Mouse (Mus musculus): ENCODE data around the gene Serpinh1. TPM values are rescaled to one million over a fixed set of nuclear protein-coding genes. Genes with fewer than 3 reads are reported as not detected.
"Not testable (repeated sequence)": the region's sequence is repeated elsewhere in the genome, so short reads cannot be mapped to it uniquely, and the experiment has no call there.

Serpinh1 gene
- polyA plus RNA-seq, 1 experiment from 2014 or later = 579 TPM

DNA sequence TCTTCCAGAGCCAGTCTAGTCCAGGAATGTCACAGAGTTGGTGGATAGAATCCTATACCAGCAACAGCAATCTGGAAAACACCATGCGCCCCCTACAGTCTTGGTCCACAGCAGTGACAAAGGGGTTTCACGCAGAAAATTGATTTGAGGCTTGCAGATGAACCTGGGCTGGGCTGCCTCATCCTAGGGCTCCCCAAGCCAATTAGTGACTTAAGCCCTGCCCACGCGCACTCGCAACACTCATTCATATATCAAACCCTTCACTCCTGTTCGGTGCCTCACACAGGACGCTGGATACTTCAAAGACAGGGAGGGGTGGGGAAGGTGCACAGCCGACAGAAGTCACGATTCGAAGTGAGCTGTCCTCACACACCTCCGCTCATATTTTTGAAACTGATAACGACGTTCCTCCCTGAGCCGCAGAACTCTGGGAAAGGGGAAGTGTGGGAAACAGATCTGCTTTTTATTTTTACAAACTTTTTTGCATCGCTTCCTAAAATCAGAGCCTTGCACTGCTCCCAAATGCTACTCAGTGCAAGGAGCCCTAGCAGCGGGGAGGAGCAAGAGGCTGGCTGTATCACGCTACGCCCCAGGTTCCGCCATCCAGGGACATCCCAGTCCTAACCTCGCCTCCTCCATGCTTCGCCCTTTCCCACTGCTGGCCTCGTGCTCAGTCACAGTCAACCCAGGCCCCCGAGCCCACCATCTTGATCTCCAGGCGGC, 27.6 kb upstream of the Serpinh1 start:
- H3K9me3 ChIP-seq (ENCODE audit: low read length) = no peaks in the 10 kb centered on the region
- peaks cover 32% of the 10 kb centered on the region for H3K4me1 ChIP-seq (ENCODE audit: insufficient read depth, low read depth, low read length)
- TF ChIP-seq EP300 (IDR thresholded peaks at IDR 0.05) (no peak), CTCF (IDR thresholded peaks at IDR 0.05) (peak; percentile 57)
- WGBS = 2% methylated on average over 24 of the region's 24 CpGs
- no peak overlapping the region for H3K9ac ChIP-seq (replicated peaks; ENCODE audit: low read depth)
- no peaks in the 10 kb centered on the region for H3K27me3 ChIP-seq (replicated peaks; ENCODE audit: insufficient read depth, low read length)
- DNase-seq (ENCODE audit: low spot score) (no peak), ATAC-seq (peak; percentile 40)
- H3K4me3 ChIP-seq (ENCODE audit: low read depth, low read length) = peak overlapping the region; percentile 66
- peak overlapping the region; percentile 90 for H3K4me2 ChIP-seq (replicated peaks; ENCODE audit: low read depth, low read length)
- peak overlapping the region; percentile 73 for H3K27ac ChIP-seq (ENCODE audit: low read length)
- H3K36me3 ChIP-seq (ENCODE audit: insufficient read depth, low read length) = no peaks in the 10 kb centered on the region

DNA sequence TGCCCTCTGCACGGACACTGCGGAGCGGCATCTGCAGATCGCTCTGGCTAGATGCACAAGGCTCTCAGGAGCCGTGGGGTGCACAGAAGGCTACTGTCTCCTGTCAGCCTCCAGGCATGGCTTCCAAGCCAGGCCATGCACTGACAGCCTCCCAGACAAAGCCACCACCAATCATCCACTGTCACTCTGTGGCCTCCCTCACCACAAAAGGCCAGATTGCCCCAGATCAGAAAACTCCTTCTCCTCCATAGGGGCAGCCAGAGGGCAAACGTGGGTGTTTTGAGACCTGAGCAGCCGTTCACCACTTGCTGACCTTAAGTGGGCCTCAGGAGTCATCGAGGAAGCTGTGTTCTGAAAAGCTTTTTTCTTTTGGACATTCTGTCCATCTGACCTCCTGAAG, 25.8 kb upstream of the Serpinh1 start:
- peaks cover 19% of the 10 kb centered on the region for H3K4me1 ChIP-seq (ENCODE audit: insufficient read depth, low read depth, low read length)
- H3K27ac ChIP-seq (ENCODE audit: low read length) = no peak overlapping the region
- H3K9ac ChIP-seq (replicated peaks; ENCODE audit: low read depth) = no peak overlapping the region
- DNase-seq (ENCODE audit: low spot score) (no peak), ATAC-seq (no peak)
- TF ChIP-seq EP300 (IDR thresholded peaks at IDR 0.05) (no peak), CTCF (IDR thresholded peaks at IDR 0.05) (no peak)
- no peaks in the 10 kb centered on the region for H3K9me3 ChIP-seq (ENCODE audit: low read length)
- no peak overlapping the region for H3K4me2 ChIP-seq (replicated peaks; ENCODE audit: low read depth, low read length)
- 56% methylated on average over 8 of the region's 8 CpGs for WGBS
- no peaks in the 10 kb centered on the region for H3K27me3 ChIP-seq (replicated peaks; ENCODE audit: insufficient read depth, low read length)
- no peaks in the 10 kb centered on the region for H3K36me3 ChIP-seq (ENCODE audit: insufficient read depth, low read length)
- no peak overlapping the region for H3K4me3 ChIP-seq (ENCODE audit: low read depth, low read length)

DNA sequence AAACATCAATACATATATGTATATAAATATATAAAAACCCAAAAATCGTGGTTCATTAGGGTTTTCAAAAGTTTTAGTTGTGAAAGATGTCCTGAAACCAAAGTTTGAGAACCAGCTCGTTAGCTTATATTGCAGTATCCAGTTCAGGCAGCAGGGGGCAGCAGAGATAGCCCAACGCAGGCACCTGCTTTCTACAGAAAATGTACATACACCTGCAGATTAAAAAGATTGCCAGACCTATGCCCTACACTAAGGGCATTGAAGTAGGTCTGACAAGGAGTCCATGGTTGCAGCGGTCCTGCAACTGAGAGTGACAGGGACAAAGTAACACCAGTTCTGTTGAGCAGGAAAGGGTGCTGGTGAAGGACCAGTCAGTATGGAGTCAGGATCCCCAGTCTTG, 22.4 kb upstream of the Serpinh1 start:
- Histone ChIP-seq H3K27ac (ENCODE audit: low read length) (no peak overlapping the region), H3K4me2 (replicated peaks; ENCODE audit: low read depth, low read length) (no peak overlapping the region), H3K4me1 (ENCODE audit: insufficient read depth, low read depth, low read length) (0 out of 2 replicates have a peak, but pooled peaks cover 2% of the 10 kb centered on the region), H3K36me3 (ENCODE audit: insufficient read depth, low read length) (no peaks in the 10 kb centered on the region), H3K9ac (replicated peaks; ENCODE audit: low read depth) (no peak overlapping the region), H3K27me3 (replicated peaks; ENCODE audit: insufficient read depth, low read length) (no peaks in the 10 kb centered on the region), H3K9me3 (ENCODE audit: low read length) (no peaks in the 10 kb centered on the region), H3K4me3 (ENCODE audit: low read depth, low read length) (no peak overlapping the region)
- DNase-seq (ENCODE audit: low spot score) (peak; percentile 67), ATAC-seq (no peak)
- WGBS = 2% methylated on average over 4 of the region's 4 CpGs
- TF ChIP-seq CTCF (IDR thresholded peaks at IDR 0.05) = peak; percentile 91
- TF ChIP-seq EP300 (IDR thresholded peaks at IDR 0.05) = no peak

DNA sequence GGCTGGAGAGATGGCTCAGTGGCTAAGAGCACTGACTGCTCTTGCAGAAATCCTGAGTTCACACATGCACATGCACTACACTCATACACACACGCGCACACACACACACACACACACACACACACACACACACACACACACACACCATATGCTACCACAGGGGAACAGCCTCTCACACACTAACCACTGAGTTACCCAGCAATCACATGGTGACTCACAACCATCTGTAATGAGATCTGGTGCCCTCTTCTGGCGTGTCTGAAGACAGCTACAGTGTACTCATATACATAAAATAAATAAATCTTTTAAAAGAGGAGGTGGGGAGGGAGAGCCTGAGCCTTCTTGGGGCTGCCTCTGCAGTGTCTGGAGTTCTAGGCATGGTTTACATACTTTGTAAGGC, 21.3 kb upstream of the Serpinh1 start:
- not testable (repeated sequence) for DNase-seq (ENCODE audit: low spot score); H3K4me2 ChIP-seq (replicated peaks; ENCODE audit: low read depth, low read length); H3K27me3 ChIP-seq (replicated peaks; ENCODE audit: insufficient read depth, low read length); H3K9me3 ChIP-seq (ENCODE audit: low read length); H3K4me3 ChIP-seq (ENCODE audit: low read depth, low read length); H3K36me3 ChIP-seq (ENCODE audit: insufficient read depth, low read length); H3K9ac ChIP-seq (replicated peaks; ENCODE audit: low read depth); H3K4me1 ChIP-seq (ENCODE audit: insufficient read depth, low read depth, low read length); H3K27ac ChIP-seq (ENCODE audit: low read length)
- peak; percentile 62 for TF ChIP-seq CTCF (IDR thresholded peaks at IDR 0.05)
- 65% methylated on average over 3 of the region's 3 CpGs for WGBS
- ATAC-seq = peak; percentile 57

DNA sequence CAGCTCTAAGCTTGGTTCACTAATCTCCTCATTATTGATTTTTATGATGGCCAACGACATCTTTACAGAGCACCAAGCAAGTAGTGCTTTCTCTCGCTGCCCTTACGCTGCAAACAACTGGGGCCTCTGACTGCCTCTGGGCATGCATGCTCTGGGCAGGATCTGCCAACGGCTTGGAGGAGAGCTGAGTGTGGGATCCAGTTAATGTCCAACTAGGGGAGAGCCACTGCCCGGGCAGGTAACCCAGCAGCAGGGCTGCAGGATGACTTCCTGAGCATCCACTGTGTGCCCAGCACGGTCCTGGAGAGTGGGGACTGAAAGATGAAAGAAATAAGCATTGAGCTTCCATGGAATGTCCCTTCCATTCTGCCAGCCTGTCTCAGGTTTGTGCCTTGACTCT, 13.7 kb upstream of the Serpinh1 start:
- no peaks in the 10 kb centered on the region for H3K4me1 ChIP-seq (ENCODE audit: insufficient read depth, low read depth, low read length)
- no peak overlapping the region for H3K4me2 ChIP-seq (replicated peaks; ENCODE audit: low read depth, low read length)
- WGBS = 63% methylated on average over 6 of the region's 6 CpGs
- H3K36me3 ChIP-seq (ENCODE audit: insufficient read depth, low read length) = no peaks in the 10 kb centered on the region
- no peak overlapping the region for H3K4me3 ChIP-seq (ENCODE audit: low read depth, low read length)
- DNase-seq (ENCODE audit: low spot score) = no peak
- H3K27ac ChIP-seq (ENCODE audit: low read length) = no peak overlapping the region
- TF ChIP-seq CTCF (IDR thresholded peaks at IDR 0.05) (no peak), EP300 (IDR thresholded peaks at IDR 0.05) (no peak)
- H3K9ac ChIP-seq (replicated peaks; ENCODE audit: low read depth) = no peak overlapping the region
- no peaks in the 10 kb centered on the region for H3K27me3 ChIP-seq (replicated peaks; ENCODE audit: insufficient read depth, low read length)
- ATAC-seq = no peak
- H3K9me3 ChIP-seq (ENCODE audit: low read length) = no peaks in the 10 kb centered on the region

DNA sequence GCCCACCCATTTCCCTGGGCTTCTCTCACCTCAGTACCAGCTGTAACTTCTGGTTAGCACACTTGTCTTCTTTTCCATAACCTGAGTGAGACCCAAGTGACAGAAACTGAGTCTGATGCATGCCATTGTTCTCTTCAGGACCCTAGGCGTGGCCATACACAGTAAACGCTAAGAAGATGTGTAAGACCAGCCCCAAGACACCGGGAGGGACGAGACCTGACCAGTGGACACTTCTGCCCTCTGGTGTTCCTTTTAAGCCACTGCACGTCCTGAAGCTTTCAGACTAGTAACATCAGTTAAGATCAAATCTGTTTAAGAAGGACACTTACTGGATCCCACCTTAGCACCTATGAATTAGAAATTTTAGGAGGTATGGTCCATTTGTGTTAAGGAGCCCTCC, 12.0 kb upstream of the Serpinh1 start:
- DNase-seq (ENCODE audit: low spot score) (peak; percentile 90), ATAC-seq (0 out of 2 replicates have a peak, but pooled peaks have one; percentile 7)
- Histone ChIP-seq H3K9ac (replicated peaks; ENCODE audit: low read depth) (no peak overlapping the region), H3K27me3 (replicated peaks; ENCODE audit: insufficient read depth, low read length) (no peaks in the 10 kb centered on the region), H3K4me1 (ENCODE audit: insufficient read depth, low read depth, low read length) (peaks cover 5% of the 10 kb centered on the region; the same call in 1 of the 2 replicates), H3K27ac (ENCODE audit: low read length) (no peak overlapping the region), H3K36me3 (ENCODE audit: insufficient read depth, low read length) (no peaks in the 10 kb centered on the region), H3K9me3 (ENCODE audit: low read length) (no peaks in the 10 kb centered on the region), H3K4me3 (ENCODE audit: low read depth, low read length) (no peak overlapping the region), H3K4me2 (replicated peaks; ENCODE audit: low read depth, low read length) (no peak overlapping the region)
- WGBS = 2% methylated on average over 5 of the region's 5 CpGs
- TF ChIP-seq EP300 (IDR thresholded peaks at IDR 0.05) (no peak), CTCF (IDR thresholded peaks at IDR 0.05) (peak; percentile 99)
